Mouse (Mus musculus): ENCODE results near the gene Car9. TPM values are rescaled to one million over a fixed set of nuclear protein-coding genes. Genes with fewer than 3 reads are reported as not detected.

Car9 gene
- polyA plus RNA-seq, 1 experiment = 2.0 TPM

DNA sequence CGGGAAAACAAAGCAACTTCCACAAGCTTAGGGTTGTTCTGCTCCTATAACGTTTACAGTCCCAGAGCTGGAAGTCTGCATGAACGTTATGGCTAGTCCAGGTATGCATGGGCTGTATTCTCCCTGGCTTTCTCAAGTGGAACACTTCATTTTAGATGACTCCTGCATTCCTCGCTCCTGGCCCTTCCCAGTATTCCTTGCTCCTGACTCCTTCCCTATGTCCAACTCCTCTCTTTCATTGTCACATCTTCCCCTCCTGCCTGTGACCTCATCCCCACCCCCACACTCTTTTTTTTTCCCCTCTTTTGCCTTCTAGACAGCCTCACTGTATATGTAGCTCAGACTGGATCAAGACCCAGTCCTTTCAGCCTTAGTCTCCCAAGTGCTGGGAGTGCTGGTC, 7.0 kb downstream of the Car9 start:
- no peak overlapping the region for H3K4me3 ChIP-seq (ENCODE audit: insufficient read depth, low read length)
- H3K4me1 ChIP-seq (ENCODE audit: control insufficient read depth, insufficient read depth, low read length) = 0 out of 2 replicates have a peak, but pooled peaks cover under 1% of the 10 kb centered on the region
- H3K27ac ChIP-seq (ENCODE audit: insufficient read depth, low read length) = no peak overlapping the region
- no peak for TF ChIP-seq CTCF (IDR thresholded peaks at IDR 0.05; ENCODE audit: borderline replicate concordance, insufficient read depth, low read length)
- no peak; the same call in 1 of the 2 replicates for TF ChIP-seq POLR2A (IDR thresholded peaks at IDR 0.05; ENCODE audit: low read depth, low read length)

DNA sequence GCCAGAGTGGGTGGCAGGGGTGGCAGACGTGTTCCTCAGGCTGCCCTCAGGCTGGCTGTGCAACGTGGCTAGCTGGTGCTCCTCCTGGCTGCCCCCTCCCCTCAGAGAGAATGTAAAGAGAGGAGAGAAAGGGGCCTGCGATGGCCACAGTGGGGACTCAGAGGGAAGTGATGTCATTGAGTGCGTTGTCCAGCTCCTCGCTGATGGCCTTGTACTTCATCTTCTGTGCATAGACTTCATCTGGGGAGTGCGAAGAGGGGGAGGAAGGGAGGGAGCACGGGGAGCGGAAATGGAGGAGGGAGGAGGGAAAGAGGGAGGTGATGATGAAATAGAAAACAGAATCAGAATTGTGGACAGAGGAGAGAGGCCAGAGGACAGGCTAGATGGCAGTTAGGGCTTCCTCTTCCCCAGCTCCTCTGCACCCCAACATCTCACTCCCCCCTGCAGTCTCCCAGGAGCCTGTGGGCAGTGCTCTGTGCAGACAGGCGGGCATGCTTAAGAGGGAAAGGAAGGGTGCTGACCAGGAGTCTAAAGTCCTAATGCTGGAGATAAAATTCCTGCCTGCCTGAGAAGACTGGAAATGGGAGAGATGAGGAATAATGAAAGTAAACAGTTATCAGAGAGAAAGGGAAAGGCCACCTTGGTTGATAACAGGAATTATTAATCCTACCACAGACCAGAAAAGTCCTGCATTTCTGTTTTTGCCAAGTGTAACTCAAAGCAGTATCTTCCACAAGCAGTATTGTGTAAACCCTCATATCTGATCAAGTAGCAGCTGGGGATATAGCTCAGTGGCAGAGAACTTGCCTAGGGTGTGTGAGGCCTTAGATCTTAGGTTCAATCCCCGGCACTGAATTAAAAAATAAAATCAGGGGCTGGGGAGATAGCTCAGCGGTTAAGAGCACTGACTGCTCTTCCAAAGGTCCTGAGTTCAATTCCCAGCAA, 9.3 kb downstream of the Car9 start:
- H3K4me1 ChIP-seq (ENCODE audit: control insufficient read depth, insufficient read depth, low read length) = peaks cover 8% of the 10 kb centered on the region; the same call in 1 of the 2 replicates
- no peak overlapping the region for H3K4me3 ChIP-seq (ENCODE audit: insufficient read depth, low read length)
- H3K27ac ChIP-seq (ENCODE audit: insufficient read depth, low read length) = no peak overlapping the region
- TF ChIP-seq CTCF (IDR thresholded peaks at IDR 0.05; ENCODE audit: borderline replicate concordance, insufficient read depth, low read length) = no peak
- no peak; the same call in 1 of the 2 replicates for TF ChIP-seq POLR2A (IDR thresholded peaks at IDR 0.05; ENCODE audit: low read depth, low read length)

DNA sequence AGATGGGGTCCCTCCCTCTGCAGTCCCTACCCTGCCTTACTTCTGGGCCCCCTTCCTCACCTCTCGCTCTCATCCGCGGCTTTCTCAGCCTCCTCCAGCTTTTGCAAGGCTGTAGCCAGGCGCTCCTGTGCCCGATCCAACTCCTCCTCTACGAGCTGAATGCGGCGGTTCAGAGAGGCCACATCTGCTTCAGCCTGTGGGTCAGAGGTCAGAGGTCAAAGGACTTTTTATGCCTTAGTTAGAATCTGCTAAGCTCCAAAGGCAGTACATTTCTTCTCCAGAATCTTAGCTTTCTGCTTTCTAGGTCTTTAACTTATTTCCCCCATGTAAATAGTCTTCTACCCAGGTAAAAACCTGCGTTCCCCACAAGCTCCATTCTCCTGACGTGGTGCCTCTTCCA, 12.8 kb downstream of the Car9 start:
- Histone ChIP-seq H3K4me3 (ENCODE audit: insufficient read depth, low read length) (peak overlapping the region; percentile 44), H3K27ac (ENCODE audit: insufficient read depth, low read length) (no peak overlapping the region), H3K4me1 (ENCODE audit: control insufficient read depth, insufficient read depth, low read length) (peaks cover 8% of the 10 kb centered on the region; the same call in 1 of the 2 replicates)

DNA sequence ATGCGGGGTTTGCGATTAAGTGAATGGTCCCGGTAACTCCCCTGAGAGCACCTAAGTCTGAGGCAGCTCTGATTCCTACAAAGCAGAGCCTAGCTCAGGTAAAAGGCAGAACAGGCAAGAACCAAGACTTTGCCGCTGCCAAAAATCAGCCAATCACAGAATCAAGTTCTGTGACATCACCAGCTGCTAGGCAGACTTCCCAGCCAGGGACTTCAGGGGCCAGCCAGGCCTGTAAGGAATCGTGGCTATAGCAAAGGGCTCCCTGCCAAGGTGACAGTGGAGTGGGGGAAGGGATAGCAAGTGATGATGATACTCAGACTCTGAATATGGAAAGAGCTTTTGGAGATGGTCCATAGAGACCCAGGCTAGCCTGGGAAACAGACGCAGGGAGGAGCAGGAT, 13.2 kb downstream of the Car9 start:
- TF ChIP-seq CTCF (IDR thresholded peaks at IDR 0.05; ENCODE audit: borderline replicate concordance, insufficient read depth, low read length) = no peak
- no peak; the same call in none of the 2 replicates for TF ChIP-seq POLR2A (IDR thresholded peaks at IDR 0.05; ENCODE audit: low read depth, low read length)
- no peak overlapping the region for H3K27ac ChIP-seq (ENCODE audit: insufficient read depth, low read length)
- H3K4me1 ChIP-seq (ENCODE audit: control insufficient read depth, insufficient read depth, low read length) = peaks cover 8% of the 10 kb centered on the region; the same call in 1 of the 2 replicates
- H3K4me3 ChIP-seq (ENCODE audit: insufficient read depth, low read length) = peak overlapping the region; percentile 89

More for the DNA sequence above, 12.8 kb downstream of the Car9 start:
- TF ChIP-seq POLR2A (IDR thresholded peaks at IDR 0.05; ENCODE audit: low read depth, low read length) = no peak; the same call in 1 of the 2 replicates
- no peak for TF ChIP-seq CTCF (IDR thresholded peaks at IDR 0.05; ENCODE audit: borderline replicate concordance, insufficient read depth, low read length)

DNA sequence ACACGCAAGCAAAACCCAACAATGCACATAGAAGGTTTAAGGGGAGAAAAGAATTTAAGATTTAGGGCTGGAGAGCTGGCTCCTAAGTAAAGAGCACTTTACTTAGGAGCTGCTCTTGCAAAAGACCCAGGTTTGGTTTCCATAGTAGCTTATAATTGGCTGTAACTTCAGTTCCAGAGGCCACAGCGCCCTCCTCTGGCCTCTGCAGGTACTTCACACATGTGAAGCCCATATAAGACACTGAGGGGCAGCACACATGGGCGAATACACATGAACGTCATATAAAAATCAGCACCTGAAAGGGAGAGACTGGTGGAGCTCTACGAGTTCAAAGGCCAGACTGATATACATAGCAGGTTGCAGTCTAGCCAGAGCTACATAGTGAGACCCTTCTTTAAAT, 21.1 kb downstream of the Car9 start:
- TF ChIP-seq CTCF (IDR thresholded peaks at IDR 0.05; ENCODE audit: borderline replicate concordance, insufficient read depth, low read length) (no peak), POLR2A (IDR thresholded peaks at IDR 0.05; ENCODE audit: low read depth, low read length) (no peak)
- Histone ChIP-seq H3K4me1 (ENCODE audit: control insufficient read depth, insufficient read depth, low read length) (no peaks in the 10 kb centered on the region), H3K4me3 (ENCODE audit: insufficient read depth, low read length) (no peak overlapping the region), H3K27ac (ENCODE audit: insufficient read depth, low read length) (no peak overlapping the region)

DNA sequence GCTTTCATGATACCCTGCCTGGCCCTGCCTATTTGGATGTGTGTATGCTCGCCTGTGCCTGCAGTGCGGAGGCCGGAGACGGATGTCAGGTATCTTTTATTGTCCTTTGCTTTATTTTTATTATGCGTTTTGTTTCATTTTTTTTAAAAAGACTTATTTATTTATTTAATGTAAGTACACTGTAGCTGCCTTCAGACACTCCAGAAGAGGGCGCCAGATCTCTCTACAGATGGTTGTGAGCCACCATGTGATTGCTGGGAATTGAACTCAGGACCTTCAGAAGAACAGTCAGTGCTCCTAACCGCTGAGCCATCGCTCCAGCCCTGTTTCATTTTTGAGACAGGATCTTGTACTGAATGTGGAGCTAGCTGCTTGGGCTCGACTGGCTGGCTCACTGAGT, 21.7 kb downstream of the Car9 start:
- Histone ChIP-seq H3K4me3 (ENCODE audit: insufficient read depth, low read length) (no peak overlapping the region), H3K4me1 (ENCODE audit: control insufficient read depth, insufficient read depth, low read length) (no peaks in the 10 kb centered on the region), H3K27ac (ENCODE audit: insufficient read depth, low read length) (no peak overlapping the region)
- TF ChIP-seq CTCF (IDR thresholded peaks at IDR 0.05; ENCODE audit: borderline replicate concordance, insufficient read depth, low read length) = no peak
- no peak for TF ChIP-seq POLR2A (IDR thresholded peaks at IDR 0.05; ENCODE audit: low read depth, low read length)

DNA sequence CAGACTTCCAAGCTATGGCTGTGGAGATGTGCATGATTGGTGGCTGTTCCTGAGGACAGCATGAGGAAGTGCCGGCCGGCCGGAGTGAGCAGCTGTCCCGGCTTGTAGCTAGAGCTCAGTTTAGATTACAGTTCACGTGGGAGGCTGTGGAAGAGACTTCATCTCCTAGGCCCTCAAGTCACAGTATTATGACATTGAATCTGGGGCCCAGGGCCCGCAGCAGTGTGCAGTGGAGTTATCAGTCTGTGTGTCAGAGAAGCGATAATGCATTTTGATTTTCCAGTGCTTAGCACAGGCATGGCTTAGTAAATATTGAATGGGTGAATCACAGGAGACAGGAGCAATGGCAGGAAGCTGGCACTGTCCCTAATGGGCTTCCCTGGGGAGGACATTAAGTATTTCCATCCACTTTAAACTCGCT, 23.3 kb downstream of the Car9 start:
- H3K4me1 ChIP-seq (ENCODE audit: control insufficient read depth, insufficient read depth, low read length) = no peaks in the 10 kb centered on the region
- no peak overlapping the region for H3K27ac ChIP-seq (ENCODE audit: insufficient read depth, low read length)
- no peak overlapping the region for H3K4me3 ChIP-seq (ENCODE audit: insufficient read depth, low read length)
- TF ChIP-seq CTCF (IDR thresholded peaks at IDR 0.05; ENCODE audit: borderline replicate concordance, insufficient read depth, low read length) (no peak), POLR2A (IDR thresholded peaks at IDR 0.05; ENCODE audit: low read depth, low read length) (no peak)

DNA sequence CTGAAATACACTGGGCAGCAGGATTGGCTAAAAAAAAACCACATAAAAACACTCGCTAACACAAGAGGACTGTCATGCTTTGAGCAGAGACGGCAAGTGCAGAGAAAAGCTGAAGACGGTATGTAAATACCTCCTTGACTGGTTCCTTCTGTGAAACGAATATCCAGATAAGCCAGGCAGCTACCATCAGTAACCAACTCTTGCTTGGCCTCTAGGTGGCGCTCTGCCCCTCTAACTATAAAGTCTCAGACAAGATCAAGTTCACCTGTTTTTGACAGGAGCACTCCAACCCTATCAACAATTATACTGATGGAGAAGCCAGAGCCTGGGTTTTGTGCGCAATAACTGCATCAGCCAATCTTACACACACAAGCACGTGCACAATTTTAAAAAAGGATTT, 23.8 kb downstream of the Car9 start:
- H3K27ac ChIP-seq (ENCODE audit: insufficient read depth, low read length) = no peak overlapping the region
- no peaks in the 10 kb centered on the region for H3K4me1 ChIP-seq (ENCODE audit: control insufficient read depth, insufficient read depth, low read length)
- H3K4me3 ChIP-seq (ENCODE audit: insufficient read depth, low read length) = no peak overlapping the region
- peak; percentile 45; the same call in 1 of the 2 replicates for TF ChIP-seq CTCF (IDR thresholded peaks at IDR 0.05; ENCODE audit: borderline replicate concordance, insufficient read depth, low read length)
- no peak for TF ChIP-seq POLR2A (IDR thresholded peaks at IDR 0.05; ENCODE audit: low read depth, low read length)

DNA sequence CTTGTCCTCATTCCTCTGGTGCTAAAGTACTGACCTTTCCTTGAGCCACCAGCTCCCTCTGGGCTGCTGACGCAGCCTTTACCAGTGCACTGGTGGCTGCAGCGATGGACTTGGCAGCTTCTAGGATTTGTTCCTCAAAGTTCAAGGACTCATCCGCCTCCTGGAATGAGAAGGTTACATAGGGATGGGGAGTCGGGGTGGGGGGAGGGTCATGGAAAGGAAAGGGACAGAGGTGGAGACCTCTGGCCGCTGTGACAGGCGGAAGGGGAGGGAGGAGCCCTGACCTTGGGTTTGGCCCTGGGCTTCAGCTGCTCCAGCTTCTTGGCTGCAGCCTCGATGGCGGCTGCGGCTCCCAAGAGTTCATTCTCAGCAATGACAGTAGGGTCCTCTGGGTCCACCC, 26.5 kb downstream of the Car9 start:
- H3K27ac ChIP-seq (ENCODE audit: insufficient read depth, low read length) = no peak overlapping the region
- TF ChIP-seq CTCF (IDR thresholded peaks at IDR 0.05; ENCODE audit: borderline replicate concordance, insufficient read depth, low read length) = no peak
- no peak for TF ChIP-seq POLR2A (IDR thresholded peaks at IDR 0.05; ENCODE audit: low read depth, low read length)
- H3K4me1 ChIP-seq (ENCODE audit: control insufficient read depth, insufficient read depth, low read length) = no peaks in the 10 kb centered on the region

DNA sequence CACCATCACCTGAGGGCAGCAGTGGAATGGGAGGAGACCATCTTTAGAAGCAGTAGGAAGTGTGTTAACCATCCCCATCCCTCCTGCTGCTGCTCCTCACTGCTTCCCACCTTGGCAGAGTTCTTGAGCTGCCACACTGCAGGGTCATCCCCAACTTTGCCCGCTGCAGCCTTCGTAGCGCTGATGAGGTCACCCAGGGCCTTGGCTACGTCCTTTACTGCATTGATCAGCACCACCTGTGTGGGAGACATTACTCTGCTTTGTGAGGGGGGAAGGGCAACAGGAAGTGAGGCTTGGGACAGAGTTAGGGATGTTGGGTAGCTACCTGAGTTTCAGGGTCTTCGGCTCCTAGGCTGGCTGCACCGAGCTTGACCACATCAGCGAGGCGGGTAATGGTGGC, 28.9 kb downstream of the Car9 start:
- H3K27ac ChIP-seq (ENCODE audit: insufficient read depth, low read length) = no peak overlapping the region
- no peaks in the 10 kb centered on the region for H3K4me1 ChIP-seq (ENCODE audit: control insufficient read depth, insufficient read depth, low read length)
- no peak for TF ChIP-seq CTCF (IDR thresholded peaks at IDR 0.05; ENCODE audit: borderline replicate concordance, insufficient read depth, low read length)
- no peak for TF ChIP-seq POLR2A (IDR thresholded peaks at IDR 0.05; ENCODE audit: low read depth, low read length)
- no peak overlapping the region for H3K4me3 ChIP-seq (ENCODE audit: insufficient read depth, low read length)

More for the DNA sequence above, 26.5 kb downstream of the Car9 start:
- no peak overlapping the region for H3K4me3 ChIP-seq (ENCODE audit: insufficient read depth, low read length)
